Mouse (Mus musculus): ENCODE measurements at regions not wholly inside any gene's neighbourhood (a gene's known extent, or its start where the extent isn't known, plus 50 kb on each side); places are given as distances from the start of the nearest gene placed in this dataset.
"Not testable (repeated sequence)": the region's sequence is repeated elsewhere in the genome, so short reads cannot be mapped to it uniquely, and the experiment has no call there.

GRCm38 (mm10) chr7:106616932-106617331, 63.5 kb downstream of the Olfr693 start:
- peak; percentile 48; the same call in 1 of the 2 replicates for ATAC-seq (replicated peaks; ENCODE audit: poor library complexity, severe bottlenecking)

- peak; percentile 68 for ATAC-seq (replicated peaks; ENCODE audit: poor library complexity, severe bottlenecking)
Observed at GRCm38 (mm10) chr7:106612723-106613122, 67.7 kb downstream of the Olfr693 start.

GRCm38 (mm10) chr7:106580424-106580823, 100.0 kb downstream of the Olfr693 start:
- no peak for ATAC-seq (replicated peaks; ENCODE audit: poor library complexity, severe bottlenecking)

- ATAC-seq (replicated peaks; ENCODE audit: poor library complexity, severe bottlenecking): not testable (repeated sequence)
Observed at GRCm38 (mm10) chr7:106568251-106568650, 112.1 kb downstream of the Olfr693 start.

DNA sequence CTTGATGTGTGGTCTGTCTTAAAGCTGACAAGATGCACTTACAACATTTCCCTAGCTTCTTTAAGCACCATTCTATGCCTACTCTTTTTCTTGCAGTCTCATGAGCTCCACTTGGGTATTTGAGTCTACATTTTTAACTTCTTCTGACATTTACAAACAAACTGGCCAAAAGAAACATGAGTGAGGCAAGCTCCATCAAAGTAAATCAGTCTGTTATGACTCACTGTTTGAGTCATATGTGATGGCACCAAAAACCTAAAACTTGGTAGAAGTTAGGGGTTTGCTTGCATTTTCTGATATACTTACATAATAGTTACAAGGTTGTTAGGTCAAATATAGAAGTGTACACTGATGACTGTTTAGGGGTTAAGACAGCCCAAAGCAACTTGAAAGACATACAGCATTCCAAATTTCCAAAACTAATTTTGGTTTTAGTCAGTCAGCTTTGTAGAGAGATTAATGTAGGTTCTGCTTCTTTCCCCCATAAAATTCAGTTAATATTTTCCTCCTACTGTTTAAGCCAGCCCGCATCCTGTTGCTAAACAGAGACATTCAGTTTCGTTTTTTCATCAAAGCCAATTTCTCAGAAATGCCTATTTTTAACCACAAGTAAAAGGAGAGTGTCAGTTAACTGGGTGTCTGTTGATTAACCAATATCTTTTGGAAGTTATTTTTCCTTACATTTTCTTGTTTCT, 129.4 kb downstream of the Olfr693 start:
- peak; percentile 91 for ATAC-seq (replicated peaks; ENCODE audit: poor library complexity, severe bottlenecking)

DNA sequence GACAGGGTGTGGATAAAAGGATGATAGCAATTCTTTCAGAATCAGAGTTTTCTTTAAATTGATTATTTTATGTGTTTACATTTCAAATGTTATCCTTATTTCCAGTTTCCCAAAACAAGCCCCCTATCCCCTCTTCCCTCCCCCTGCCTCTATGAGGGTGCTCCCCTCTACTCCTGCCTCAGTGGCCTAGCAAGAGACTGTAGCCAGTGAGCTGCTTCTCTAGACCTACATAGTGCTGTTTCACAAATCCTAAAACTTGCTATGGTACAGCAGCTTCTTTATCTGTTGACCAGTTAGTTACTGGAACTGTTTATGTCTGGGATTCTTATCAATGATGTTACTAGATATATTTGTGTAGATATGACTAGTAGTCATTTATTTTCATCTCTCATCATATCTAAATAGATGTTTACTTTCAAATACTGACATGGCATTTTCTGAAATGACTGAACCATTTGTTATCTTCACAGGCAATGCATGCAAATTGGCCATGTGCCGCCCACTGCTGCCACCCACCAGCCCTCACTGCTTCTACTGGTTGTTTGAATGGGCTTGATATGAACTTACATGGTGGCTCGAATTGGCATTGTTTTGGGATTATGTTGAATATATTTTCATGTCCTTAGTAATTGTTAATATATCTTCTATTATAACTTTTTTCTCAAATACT, 150.8 kb downstream of the Olfr693 start:
- ATAC-seq (replicated peaks; ENCODE audit: poor library complexity, severe bottlenecking): not testable (repeated sequence)

- ATAC-seq (replicated peaks; ENCODE audit: poor library complexity, severe bottlenecking): peak; percentile 99
Observed at GRCm38 (mm10) chr7:106529023-106529422, 151.4 kb downstream of the Olfr693 start.

GRCm38 (mm10) chr7:106494851-106495250, 185.5 kb downstream of the Olfr693 start:
- no peak for ATAC-seq (replicated peaks; ENCODE audit: poor library complexity, severe bottlenecking)

Measured in granulocyte monocyte progenitor cell, adult 5-6 weeks (primary cell).